Mouse (Mus musculus) kidney, adult 2 months (tissue): ENCODE data around the gene Lasp1. TPM values are rescaled to one million over a fixed set of nuclear protein-coding genes. Genes with fewer than 3 reads are reported as not detected.
"Not testable (repeated sequence)": the region's sequence is repeated elsewhere in the genome, so short reads cannot be mapped to it uniquely, and the experiment has no call there.

Experiments
- DNase-seq: peaks from one replicate; pipeline ENCODE4 v3.0.0; 2021
- H3K27ac ChIP-seq: fragments of 200-500 bp; 2 replicates; pipeline ENCODE4 v1.5.1; 2012; ENCODE audit warnings: low read depth, low read length, control low read depth, inconsistent platforms; ENCODE audit not compliant: insufficient read depth
- H3K27me3 ChIP-seq: fragments of 200-500 bp; replicated peaks from 2 replicates; pipeline ENCODE4 v1.6.1; 2012; ENCODE audit warnings: mild to moderate bottlenecking, moderate library complexity, low read length, inconsistent platforms; ENCODE audit not compliant: control insufficient read depth, insufficient read depth
- H3K36me3 ChIP-seq: fragments of 200-500 bp; 2 replicates; pipeline ENCODE4 v1.6.1; 2012; ENCODE audit warnings: mild to moderate bottlenecking, moderate library complexity, low read length, inconsistent platforms; ENCODE audit not compliant: control insufficient read depth, insufficient read depth
- H3K4me1 ChIP-seq: fragments of 200-500 bp; 2 replicates; pipeline ENCODE4 v1.6.1; 2011; ENCODE audit warnings: low read length; ENCODE audit not compliant: control insufficient read depth, insufficient read depth
- H3K4me3 ChIP-seq: fragments of 200-500 bp; 2 replicates; pipeline ENCODE4 v1.5.1; 2011; ENCODE audit warnings: mild to moderate bottlenecking, low read depth, low read length, control low read depth; ENCODE audit not compliant: insufficient read depth
- CTCF ChIP-seq: fragments of 200-500 bp; conservative IDR thresholded peaks from 2 replicates; pipeline ENCODE4 v1.5.1; 2011; ENCODE audit warnings: low read depth, mild to moderate bottlenecking, control low read depth, low read length, moderate library complexity, mixed read lengths; ENCODE audit not compliant: insufficient read depth, insufficient read length
- POLR2A ChIP-seq: fragments of 200-500 bp; IDR thresholded peaks from one replicate; pipeline ENCODE4 v1.6.1; 2011; ENCODE audit warnings: low read depth, low read length, control low read depth
- WGBS: fragments of 180-500 bp; shearing (Covaris S2); methylation state at CpG from one replicate; pipeline ENCODE4 v1.1.7; 2018; 5-methylcytosine and 5-hydroxymethylcytosine counted together
- polyA plus RNA-seq: library from polyadenylated mRNA; depleted of rRNA; stranded (reverse); fragments of >200 nt; gene quantifications from 2 replicates; pipeline ENCODE4 v1.2.3, GENCODE M21; 2012

Lasp1 gene
- polyA plus RNA-seq, 1 experiment: 106 TPM

GRCm38 (mm10) chr11:97832001-97832400, 33.2 kb downstream of the Lasp1 start:
- peak; percentile 54 for DNase-seq
- no peak for TF ChIP-seq CTCF
- no peak for TF ChIP-seq POLR2A
- peaks cover 13% of the 10 kb centered on the region; the same call in 1 of the 2 replicates for H3K4me1 ChIP-seq
- H3K36me3 ChIP-seq: no peaks in the 10 kb centered on the region; the same call in 1 of the 2 replicates
- H3K27me3 ChIP-seq: no peaks in the 10 kb centered on the region
- H3K4me3 ChIP-seq: no peak overlapping the region
- 45% methylated on average over 11 of the region's 11 CpGs for WGBS
- peak overlapping the region; percentile 1; the same call in 1 of the 2 replicates for H3K27ac ChIP-seq

- WGBS: 88% methylated on average over 15 of the region's 15 CpGs
- H3K36me3 ChIP-seq: no peaks in the 10 kb centered on the region; the same call in 1 of the 2 replicates
Observed at GRCm38 (mm10) chr11:97833352-97833751, 34.6 kb downstream of the Lasp1 start.

GRCm38 (mm10) chr11:97836541-97836940, 37.7 kb downstream of the Lasp1 start:
- WGBS: 56% methylated on average over 8 of the region's 8 CpGs
- Histone ChIP-seq H3K27ac (no peak overlapping the region), H3K36me3 (no peaks in the 10 kb centered on the region; the same call in 1 of the 2 replicates)

More at GRCm38 (mm10) chr11:97833352-97833751, 34.6 kb downstream of the Lasp1 start:
- no peak for DNase-seq
- peaks cover 13% of the 10 kb centered on the region; the same call in 1 of the 2 replicates for H3K4me1 ChIP-seq
- no peak for TF ChIP-seq CTCF
- no peak for TF ChIP-seq POLR2A
- H3K27me3 ChIP-seq: no peaks in the 10 kb centered on the region
- H3K27ac ChIP-seq: no peak overlapping the region
- no peak overlapping the region for H3K4me3 ChIP-seq

DNA sequence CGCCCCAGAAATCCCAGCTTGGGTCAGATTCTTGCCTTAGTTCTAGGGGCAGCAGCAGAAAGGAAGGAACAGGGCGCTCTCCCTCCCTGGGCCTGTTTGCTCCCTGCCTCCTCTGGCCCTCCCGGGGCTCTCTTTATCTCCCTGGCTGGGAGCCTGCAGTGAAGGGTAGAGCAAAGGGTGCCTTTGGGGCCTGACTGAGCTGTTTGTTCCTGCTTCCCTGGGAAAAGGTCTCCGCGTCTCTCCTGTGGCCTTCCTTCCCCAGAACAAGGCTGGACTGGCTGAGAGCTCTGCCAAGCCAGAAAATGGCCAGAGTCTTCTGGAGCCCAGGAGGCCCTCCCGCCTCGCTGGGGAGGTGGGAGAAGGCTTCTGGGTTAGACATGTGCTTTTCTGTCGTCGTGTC, 38.3 kb downstream of the Lasp1 start:
- not testable (repeated sequence) for H3K27me3 ChIP-seq, H3K4me1 ChIP-seq, H3K4me3 ChIP-seq, H3K27ac ChIP-seq, DNase-seq, H3K36me3 ChIP-seq
- 76% methylated on average over 9 of the region's 9 CpGs for WGBS

More at GRCm38 (mm10) chr11:97836541-97836940, 37.7 kb downstream of the Lasp1 start:
- TF ChIP-seq CTCF (no peak), POLR2A (no peak)
- H3K4me3 ChIP-seq: no peak overlapping the region
- peaks cover 2% of the 10 kb centered on the region; the same call in 1 of the 2 replicates for H3K4me1 ChIP-seq
- DNase-seq: no peak
- H3K27me3 ChIP-seq: no peaks in the 10 kb centered on the region

GRCm38 (mm10) chr11:97837641-97838149, 38.9 kb downstream of the Lasp1 start:
- TF ChIP-seq CTCF: no peak
- no peak for TF ChIP-seq POLR2A
- no peak overlapping the region for H3K27ac ChIP-seq
- H3K36me3 ChIP-seq: no peaks in the 10 kb centered on the region; the same call in 1 of the 2 replicates
- H3K4me3 ChIP-seq: no peak overlapping the region
- 71% methylated on average over 7 of the region's 7 CpGs for WGBS
- H3K4me1 ChIP-seq: peaks cover 2% of the 10 kb centered on the region; the same call in 1 of the 2 replicates
- H3K27me3 ChIP-seq: no peaks in the 10 kb centered on the region
- DNase-seq: no peak

DNA sequence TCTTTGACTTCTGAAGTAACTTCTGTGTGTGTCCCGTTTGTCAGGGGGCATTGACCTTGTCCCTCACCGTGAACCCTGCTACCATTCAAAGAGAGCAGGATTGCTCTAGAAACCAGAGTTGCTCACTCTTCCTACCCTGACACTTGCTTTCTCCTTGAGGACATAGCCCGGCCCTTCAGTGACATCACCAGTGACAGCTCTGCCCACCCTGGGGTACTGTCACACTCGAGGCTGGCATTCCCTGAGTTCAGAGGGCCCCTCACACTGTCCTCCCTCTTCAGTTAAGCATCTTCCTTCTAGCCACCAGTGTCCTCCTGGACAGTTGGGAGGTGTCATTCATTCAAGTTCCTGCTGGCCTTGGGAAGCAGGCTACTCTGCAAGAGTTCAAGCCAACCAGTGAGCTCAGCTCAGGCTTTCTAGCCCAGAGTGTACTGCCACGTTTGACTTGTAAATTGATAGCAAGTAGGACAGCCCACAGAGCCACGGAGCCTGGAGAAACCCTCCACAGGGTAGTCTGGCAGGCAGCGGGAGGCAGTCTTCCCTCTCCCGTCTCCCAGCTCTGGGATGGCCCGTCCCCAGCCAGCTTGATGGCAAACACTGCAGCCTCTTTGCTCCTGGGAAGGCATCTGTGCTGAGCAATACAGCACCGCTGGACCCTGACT, 40.1 kb downstream of the Lasp1 start:
- Histone ChIP-seq H3K27me3 (no peaks in the 10 kb centered on the region), H3K27ac (no peak overlapping the region), H3K4me3 (no peak overlapping the region), H3K4me1 (peaks cover 2% of the 10 kb centered on the region; the same call in 1 of the 2 replicates), H3K36me3 (no peaks in the 10 kb centered on the region; the same call in 1 of the 2 replicates)
- WGBS: 45% methylated on average over 10 of the region's 10 CpGs
- no peak for DNase-seq
- no peak for TF ChIP-seq CTCF
- TF ChIP-seq POLR2A: no peak

DNA sequence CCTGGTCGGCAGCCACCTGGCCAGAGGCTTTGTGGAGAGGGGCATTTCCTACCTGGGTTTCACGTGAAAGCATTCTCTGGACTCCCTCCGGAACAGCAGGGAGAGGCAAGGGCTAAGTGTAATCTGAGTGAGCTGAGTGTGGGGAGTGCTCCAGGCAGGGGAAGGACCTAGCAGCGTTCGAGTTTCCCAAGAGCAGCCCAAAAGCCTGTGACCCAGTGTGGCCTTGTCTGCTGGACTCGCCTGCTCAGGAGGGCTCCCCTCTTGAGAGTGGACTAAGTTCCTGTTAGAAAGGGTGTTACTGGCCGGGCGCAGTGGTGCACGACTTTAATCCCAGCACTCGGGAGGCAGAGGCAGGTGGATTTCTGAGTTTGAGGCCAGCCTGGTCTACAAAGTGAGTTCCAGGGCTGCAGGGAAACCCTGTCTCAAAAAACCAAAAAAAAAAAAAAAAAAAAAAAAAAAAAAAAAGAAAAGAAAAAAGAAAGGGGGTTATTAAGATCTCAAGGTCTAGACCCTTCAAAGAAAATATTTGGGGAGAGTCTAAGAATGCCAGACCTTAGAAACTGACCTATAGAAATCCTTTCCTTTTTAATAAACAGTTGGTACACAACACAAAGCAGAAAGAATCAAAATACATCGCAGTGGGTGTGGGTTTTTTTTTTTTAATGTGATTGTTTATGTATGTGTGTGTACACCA, 40.8 kb downstream of the Lasp1 start:
- Histone ChIP-seq H3K4me3 (no peak overlapping the region), H3K27ac (no peak overlapping the region), H3K27me3 (no peaks in the 10 kb centered on the region), H3K4me1 (peaks cover 2% of the 10 kb centered on the region; the same call in 1 of the 2 replicates), H3K36me3 (no peaks in the 10 kb centered on the region; the same call in 1 of the 2 replicates)
- TF ChIP-seq CTCF (no peak), POLR2A (no peak)
- DNase-seq: no peak
- 58% methylated on average over 11 of the region's 11 CpGs for WGBS
